Mouse (Mus musculus): Measurements from ENCODE around the gene Galnt3. TPM values are rescaled to one million over a fixed set of nuclear protein-coding genes. Genes with fewer than 3 reads are reported as not detected.

Galnt3 gene
- total RNA-seq (2014; fragmentation: Nextera tagmentation), result 12.9 and 13.0 TPM in 2 replicates
- total RNA-seq (2017), result 7.0 and 9.1 TPM in 2 replicates

- peak; percentile 92 for ATAC-seq (replicated peaks; ENCODE audit: poor library complexity, severe bottlenecking)
These were observed at the start of gene Galnt3 for GRCm38 (mm10) chr2:66124591-66125271. Gene Galnt3, minus strand, starts transcription at chr2:66124994.

GRCm38 (mm10) chr2:66173134-66173533 lies 48.3 kb upstream of the Galnt3 start:
- ATAC-seq (replicated peaks; ENCODE audit: poor library complexity, severe bottlenecking), result no peak

- no peak for ATAC-seq (replicated peaks; ENCODE audit: poor library complexity, severe bottlenecking)
These were observed 46.8 kb upstream of the Galnt3 start for GRCm38 (mm10) chr2:66171643-66172042.

GRCm38 (mm10) chr2:66170721-66171120 lies 45.9 kb upstream of the Galnt3 start:
- no peak for ATAC-seq (replicated peaks; ENCODE audit: poor library complexity, severe bottlenecking)

- no peak for ATAC-seq (replicated peaks; ENCODE audit: poor library complexity, severe bottlenecking)
These were observed 40.2 kb upstream of the Galnt3 start for GRCm38 (mm10) chr2:66165025-66165424.

- peak; percentile 78 for ATAC-seq (replicated peaks; ENCODE audit: poor library complexity, severe bottlenecking)
These were observed 33.5 kb upstream of the Galnt3 start for GRCm38 (mm10) chr2:66158140-66158915.

GRCm38 (mm10) chr2:66151436-66151835 lies 26.6 kb upstream of the Galnt3 start:
- ATAC-seq (replicated peaks; ENCODE audit: poor library complexity, severe bottlenecking), result no peak

- ATAC-seq (replicated peaks; ENCODE audit: poor library complexity, severe bottlenecking), result no peak
These were observed 25.7 kb upstream of the Galnt3 start for GRCm38 (mm10) chr2:66150531-66150930.

GRCm38 (mm10) chr2:66148654-66149230 lies 23.9 kb upstream of the Galnt3 start:
- no peak for ATAC-seq (replicated peaks; ENCODE audit: poor library complexity, severe bottlenecking)

- no peak for ATAC-seq (replicated peaks; ENCODE audit: poor library complexity, severe bottlenecking)
These were observed 21.7 kb upstream of the Galnt3 start for GRCm38 (mm10) chr2:66146473-66146872.

- ATAC-seq (replicated peaks; ENCODE audit: poor library complexity, severe bottlenecking), result peak; percentile 45
These were observed 20.0 kb upstream of the Galnt3 start for GRCm38 (mm10) chr2:66144770-66145169.

- ATAC-seq (replicated peaks; ENCODE audit: poor library complexity, severe bottlenecking), result peak; percentile 82
These were observed 18.5 kb upstream of the Galnt3 start for GRCm38 (mm10) chr2:66143284-66143683.

- ATAC-seq (replicated peaks; ENCODE audit: poor library complexity, severe bottlenecking), result no peak
These were observed 17.9 kb upstream of the Galnt3 start for GRCm38 (mm10) chr2:66142711-66143110.

- peak; percentile 72 for ATAC-seq (replicated peaks; ENCODE audit: poor library complexity, severe bottlenecking)
These were observed 17.5 kb upstream of the Galnt3 start for GRCm38 (mm10) chr2:66142268-66142667.

GRCm38 (mm10) chr2:66140246-66140645 lies 15.5 kb upstream of the Galnt3 start:
- ATAC-seq (replicated peaks; ENCODE audit: poor library complexity, severe bottlenecking), result no peak

GRCm38 (mm10) chr2:66131862-66132544 lies 7.2 kb upstream of the Galnt3 start:
- ATAC-seq (replicated peaks; ENCODE audit: poor library complexity, severe bottlenecking), result peak; percentile 25; the same call in 1 of the 2 replicates

- no peak for ATAC-seq (replicated peaks; ENCODE audit: poor library complexity, severe bottlenecking)
These were observed 4.1 kb upstream of the Galnt3 start for GRCm38 (mm10) chr2:66128941-66129340.

- no peak for ATAC-seq (replicated peaks; ENCODE audit: poor library complexity, severe bottlenecking)
These were observed 2.7 kb upstream of the Galnt3 start for GRCm38 (mm10) chr2:66127541-66127940.

- no peak for ATAC-seq (replicated peaks; ENCODE audit: poor library complexity, severe bottlenecking)
These were observed 2.1 kb upstream of the Galnt3 start for GRCm38 (mm10) chr2:66126936-66127335.

- peak; percentile 48 for ATAC-seq (replicated peaks; ENCODE audit: poor library complexity, severe bottlenecking)
These were observed 821 bp downstream of the Galnt3 start for GRCm38 (mm10) chr2:66123756-66124589.
